Mouse (Mus musculus): ENCODE measurements around the gene Hist4h4.

DNA sequence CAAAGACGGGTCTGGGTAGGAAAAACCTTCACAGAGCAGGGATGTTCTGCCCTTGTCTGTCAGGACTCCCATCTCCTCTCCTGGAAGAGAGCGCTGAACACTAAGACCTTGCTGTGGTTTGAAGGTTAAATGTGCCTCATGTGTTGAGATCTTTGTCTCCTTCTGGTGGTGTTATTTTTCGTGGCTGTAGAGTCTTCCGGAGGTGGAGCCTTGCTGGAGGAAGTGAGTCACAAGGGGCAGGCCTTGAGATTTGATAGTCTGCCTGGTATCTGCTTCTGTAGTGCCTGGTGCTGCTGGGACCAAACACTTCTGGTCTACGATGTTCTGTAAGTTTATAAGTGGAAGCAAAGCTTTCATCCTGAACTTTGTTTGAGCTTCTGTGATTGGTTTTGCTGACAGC, 44.8 kb upstream of the Hist4h4 start:
- TF ChIP-seq CTCF (IDR thresholded peaks at IDR 0.05; ENCODE audit: extremely low read depth, insufficient read depth, insufficient read length, insufficient replicate concordance) (no peak), POLR2A (IDR thresholded peaks at IDR 0.05; ENCODE audit: low read depth, low read length) (no peak)
